Mouse (Mus musculus): ENCODE data around the gene Bag1.

DNA sequence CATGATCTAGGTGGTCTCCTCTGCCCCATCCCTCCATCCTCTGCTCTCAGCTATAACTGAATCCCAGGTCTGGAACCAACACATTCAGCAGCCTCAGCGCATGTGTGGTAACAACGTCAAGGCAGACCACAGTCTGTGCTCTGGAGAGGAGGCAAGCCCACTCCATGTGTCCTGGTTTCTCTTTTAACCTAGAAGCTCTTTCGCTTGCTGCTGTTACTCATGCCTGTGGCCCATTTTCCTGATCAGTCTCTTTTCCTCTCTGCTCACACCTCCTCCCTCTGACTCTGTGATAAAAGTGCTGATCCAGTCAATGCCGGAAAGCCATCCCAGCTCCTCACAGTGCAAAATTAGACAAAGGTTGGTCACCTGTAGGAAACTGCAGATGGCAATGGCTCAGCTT is 58.1 kb downstream of the Bag1 start:
- TF ChIP-seq POLR2A (IDR thresholded peaks at IDR 0.05; ENCODE audit: insufficient read depth, low read depth, low read length) (no peak), CTCF (IDR thresholded peaks at IDR 0.05) (no peak), EP300 (IDR thresholded peaks at IDR 0.05; ENCODE audit: insufficient read depth, low read depth, low read length) (no peak)
